Mouse (Mus musculus): ENCODE data around the gene Pnpla7. TPM values are rescaled to one million over a fixed set of nuclear protein-coding genes. Genes with fewer than 3 reads are reported as not detected.

Pnpla7 gene
- total and polyA plus RNA-seq, 3 experiments, result 8.8 to 11.3 TPM; not detected in 1

- Histone ChIP-seq H3K4me1 (ENCODE audit: control insufficient read depth in 1 of 2, insufficient read depth in 2 of 2, low read length in 2 of 2) (peaks cover 0 to 5% of the 10 kb centered on the region in 2 experiments; a peak in 2 of 4 replicates), H3K36me3 (ENCODE audit: control insufficient read depth in 1 of 2, insufficient read depth in 2 of 2, low read length in 2 of 2) (no peaks in the 10 kb centered on the region)
These were observed 83.1 kb downstream of the Pnpla7 start for GRCm38 (mm10) chr2:25058926-25059325.

GRCm38 (mm10) chr2:25063523-25063922 lies 87.7 kb downstream of the Pnpla7 start:
- no peak for DNase-seq (ENCODE audit: low read depth, low spot score)
- Histone ChIP-seq H3K27ac (ENCODE audit: control insufficient read depth, low read depth, low read length) (no peak overlapping the region), H3K9me3 (replicated peaks; ENCODE audit: insufficient read depth, low read length) (no peaks in the 10 kb centered on the region), H3K79me2 (ENCODE audit: control insufficient read depth, insufficient read depth, low read length, poor library complexity) (no peaks in the 10 kb centered on the region), H3K36me3 (ENCODE audit: control insufficient read depth in 1 of 2, insufficient read depth in 2 of 2, low read length in 2 of 2) (no peaks in the 10 kb centered on the region), H3K27me3 (ENCODE audit: control insufficient read depth in 1 of 2, insufficient read depth in 2 of 2, low read length in 2 of 2) (no peaks in the 10 kb centered on the region), H3K4me3 (ENCODE audit: control insufficient read depth in 1 of 2, insufficient read depth in 1 of 2, low read depth in 2 of 2, low read length in 2 of 2) (no peak overlapping the region), H3K9ac (ENCODE audit: control insufficient read depth, low read depth, low read length, poor library complexity, severe bottlenecking) (no peak overlapping the region), H3K4me1 (ENCODE audit: control insufficient read depth in 1 of 2, insufficient read depth in 2 of 2, low read length in 2 of 2) (peaks cover 0 to 3% of the 10 kb centered on the region in 2 experiments; a peak in 2 of 4 replicates)
- TF ChIP-seq ZMIZ1 (IDR thresholded peaks at IDR 0.05; ENCODE audit: low read depth, low read length) (no peak), RAD21 (IDR thresholded peaks at IDR 0.05; ENCODE audit: low read depth, low read length) (no peak), TBP (IDR thresholded peaks at IDR 0.05; ENCODE audit: low read depth, low read length) (no peak), GABPA (IDR thresholded peaks at IDR 0.05; ENCODE audit: low read depth, low read length) (no peak), KAT2A (conservative IDR thresholded peaks at IDR 0.05; ENCODE audit: low read depth, low read length) (no peak), ETS1 (IDR thresholded peaks at IDR 0.05; ENCODE audit: low read depth, low read length) (no peak), BHLHE40 (IDR thresholded peaks at IDR 0.05; ENCODE audit: borderline replicate concordance, low read depth, low read length) (no peak), TAL1 (IDR thresholded peaks at IDR 0.05; ENCODE audit: low read length) (no peak), RCOR1 (IDR thresholded peaks at IDR 0.05; ENCODE audit: low read depth, low read length) (no peak), MYC (IDR thresholded peaks at IDR 0.05; ENCODE audit: low read depth, low read length) (no peak), JUND (IDR thresholded peaks at IDR 0.05; ENCODE audit: low read depth, low read length) (no peak), NRF1 (IDR thresholded peaks at IDR 0.05; ENCODE audit: insufficient read depth, low read depth, low read length, poor library complexity, severe bottlenecking) (no peak), ZC3H11A (IDR thresholded peaks at IDR 0.05; ENCODE audit: low read depth, low read length) (no peak), POLR2AphosphoS2 (IDR thresholded peaks at IDR 0.05; ENCODE audit: low read length) (no peak), POLR2A (IDR thresholded peaks at IDR 0.05; ENCODE audit: control insufficient read depth in 1 of 2, insufficient read depth in 1 of 2, low read depth in 1 of 2, low read length in 2 of 2, poor library complexity in 1 of 2) (no peak), USF2 (IDR thresholded peaks at IDR 0.05; ENCODE audit: borderline replicate concordance in 1 of 2, insufficient read depth in 1 of 2, low read depth in 1 of 2, low read length in 2 of 2) (no peak), MAZ (IDR thresholded peaks at IDR 0.05; ENCODE audit: low read depth, low read length) (no peak), ELF1 (IDR thresholded peaks at IDR 0.05; ENCODE audit: low read depth, low read length) (no peak), UBTF (IDR thresholded peaks at IDR 0.05; ENCODE audit: borderline replicate concordance, insufficient read depth, low read depth, low read length) (no peak)

More at GRCm38 (mm10) chr2:25058926-25059325, 83.1 kb downstream of the Pnpla7 start:
- Histone ChIP-seq H3K79me2 (ENCODE audit: control insufficient read depth, insufficient read depth, low read length, poor library complexity) (no peaks in the 10 kb centered on the region; the same call in 1 of the 2 replicates), H3K9ac (ENCODE audit: control insufficient read depth, low read depth, low read length, poor library complexity, severe bottlenecking) (no peak overlapping the region), H3K27ac (ENCODE audit: control insufficient read depth, low read depth, low read length) (no peak overlapping the region), H3K27me3 (ENCODE audit: control insufficient read depth in 1 of 2, insufficient read depth in 2 of 2, low read length in 2 of 2) (no peaks in the 10 kb centered on the region), H3K4me3 (ENCODE audit: control insufficient read depth in 1 of 2, insufficient read depth in 1 of 2, low read depth in 2 of 2, low read length in 2 of 2) (no peak overlapping the region), H3K9me3 (replicated peaks; ENCODE audit: insufficient read depth, low read length) (no peaks in the 10 kb centered on the region)
- no peak for TF ChIP-seq POLR2AphosphoS5 (IDR thresholded peaks at IDR 0.05; ENCODE audit: borderline replicate concordance, low read depth, low read length)
- TF ChIP-seq MYC (IDR thresholded peaks at IDR 0.05; ENCODE audit: low read depth, low read length), result no peak
- DNase-seq (ENCODE audit: low read depth, low spot score), result no peak

Measured in MEL (cell line).